Mouse (Mus musculus) erythroblast, embryonic 14.5 days (primary cell): ENCODE results near the gene Shc4.

Experiments used
- GATA1 ChIP-seq: IDR thresholded peaks from 2 replicates; pipeline ENCODE4 v1.6.1; 2012; ENCODE audit warnings: low read length, inconsistent platforms, mixed read lengths
- TAL1 ChIP-seq: IDR thresholded peaks from 3 replicates; pipeline ENCODE4 v1.6.1; 2012; ENCODE audit warnings: low read length, inconsistent platforms, mixed read lengths

GRCm38 (mm10) chr2:125723086-125723407 lies 901 bp downstream of the Shc4 start:
- TF ChIP-seq TAL1 (no peak), GATA1 (no peak)
